Mouse (Mus musculus) gastrocnemius, postnatal 14 days (tissue): ENCODE results near the gene Gm36210. TPM values are rescaled to one million over a fixed set of nuclear protein-coding genes. Genes with fewer than 3 reads are reported as not detected.

ENCODE experiments used
- DNase-seq: peaks from one replicate; pipeline ENCODE4 v3.0.0; 2021; ENCODE audit warnings: mixed read lengths
- intact Hi-C: fragments of 180-260 bp; cut with DNase I; formaldehyde crosslinking; loops from one replicate; pipeline ENCODE4 v1.15.1; 2025; ENCODE audit warnings: low total_unique reads
- total RNA-seq, 2 experiments: library from RNA; stranded (reverse); gene quantifications; 2 replicates each; pipeline ENCODE4 v1.2.3; 2021

The Gm36210 gene
- total RNA-seq, 2 experiments from 2014 or later, result not detected

- no peak for DNase-seq
- intact Hi-C loops, result no loop called here
These were observed 18.2 kb upstream of the Gm36210 start for GRCm38 (mm10) chr7:4924483-4924882.

DNA sequence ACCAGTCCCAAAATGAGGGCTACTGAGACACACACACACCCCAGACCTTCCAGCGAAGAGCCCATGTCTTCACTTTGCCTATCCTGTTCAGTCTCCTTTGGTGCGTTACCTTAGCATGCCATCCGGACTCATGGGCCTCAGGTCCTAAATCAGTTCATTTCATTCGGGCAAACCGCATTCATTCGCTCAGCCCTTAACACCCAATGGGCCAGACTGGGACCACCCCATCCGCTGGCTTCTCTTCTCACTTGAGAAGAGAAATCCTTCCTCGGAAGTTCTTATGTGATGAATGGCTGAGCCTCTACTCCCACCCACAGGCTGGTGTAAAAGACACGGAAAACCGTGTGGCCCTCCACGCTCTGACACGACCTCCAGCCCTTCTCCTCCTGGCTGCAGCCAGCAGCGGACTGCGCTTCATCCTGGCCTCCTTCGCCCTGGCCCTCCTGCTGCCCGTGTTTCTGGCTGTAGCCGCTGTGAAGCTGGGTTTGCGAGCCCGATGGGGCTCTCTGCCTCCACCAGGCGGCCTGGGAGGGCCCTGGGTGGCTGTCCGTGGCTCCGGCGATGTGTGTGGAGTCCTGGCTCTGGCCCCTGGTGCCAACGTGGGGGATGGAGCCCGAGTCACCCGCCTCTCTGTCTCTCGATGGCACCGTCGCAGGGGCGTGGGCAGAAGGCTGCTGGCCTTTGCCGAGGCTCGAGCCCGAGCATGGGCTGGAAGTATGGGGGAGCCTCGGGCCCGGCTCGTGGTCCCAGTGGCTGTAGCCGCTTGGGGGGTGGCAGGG, 17.5 kb upstream of the Gm36210 start:
- peak; percentile 78 for DNase-seq
- intact Hi-C loops, result no loop called here

DNA sequence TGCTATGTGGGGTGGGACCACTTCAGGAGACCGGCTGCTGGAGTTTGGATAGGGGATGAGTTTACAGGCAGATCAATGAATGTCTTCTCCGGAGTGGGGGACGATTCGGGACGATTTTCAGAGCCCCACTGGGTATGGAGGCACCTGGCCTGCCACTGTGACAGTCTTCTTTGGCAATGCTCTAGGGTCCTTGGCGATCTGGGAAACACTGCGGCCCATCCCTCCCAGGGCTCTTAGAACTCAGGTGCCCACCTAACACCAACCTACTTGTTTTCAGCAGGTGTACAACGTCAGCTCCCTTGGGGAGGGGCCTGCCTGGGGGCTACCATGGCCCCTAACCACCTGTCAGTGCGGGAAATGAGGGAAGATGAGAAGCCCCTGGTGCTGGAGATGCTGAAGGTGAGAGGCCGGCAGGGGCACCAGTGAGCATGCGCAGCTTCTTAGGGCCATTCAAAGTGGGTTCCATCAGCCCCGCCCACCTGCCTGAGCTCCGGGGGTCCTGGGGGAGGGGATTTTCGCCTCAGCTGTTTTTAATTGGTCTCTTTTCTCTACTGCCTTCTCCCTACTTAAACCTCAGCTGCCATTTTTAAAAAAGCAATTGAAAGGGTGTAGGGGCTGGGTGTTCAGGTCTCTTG, 16.7 kb upstream of the Gm36210 start:
- no peak for DNase-seq
- intact Hi-C loops, result no loop called here

DNA sequence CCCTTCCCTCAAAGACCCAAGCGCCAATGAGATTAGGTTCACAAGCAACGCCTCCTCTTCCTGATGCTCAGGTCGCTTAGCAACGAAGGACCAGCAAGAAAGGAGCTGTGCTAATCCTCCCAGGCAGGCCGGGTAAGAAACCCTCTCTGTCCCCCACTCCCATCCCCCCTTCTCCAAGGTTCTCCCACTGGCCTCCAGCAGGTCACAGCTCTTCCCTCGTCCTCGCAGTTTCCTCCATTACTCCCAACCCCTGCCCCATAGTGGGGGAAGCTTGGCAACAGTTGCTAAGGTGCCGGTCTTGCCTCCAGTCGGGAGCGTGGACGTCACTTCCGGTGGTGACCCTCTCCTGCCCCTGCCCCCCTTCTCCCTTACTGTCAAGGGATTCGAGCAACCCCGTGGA, 16.2 kb upstream of the Gm36210 start:
- DNase-seq, result peak; percentile 72
- intact Hi-C loops, result no loop called here

DNA sequence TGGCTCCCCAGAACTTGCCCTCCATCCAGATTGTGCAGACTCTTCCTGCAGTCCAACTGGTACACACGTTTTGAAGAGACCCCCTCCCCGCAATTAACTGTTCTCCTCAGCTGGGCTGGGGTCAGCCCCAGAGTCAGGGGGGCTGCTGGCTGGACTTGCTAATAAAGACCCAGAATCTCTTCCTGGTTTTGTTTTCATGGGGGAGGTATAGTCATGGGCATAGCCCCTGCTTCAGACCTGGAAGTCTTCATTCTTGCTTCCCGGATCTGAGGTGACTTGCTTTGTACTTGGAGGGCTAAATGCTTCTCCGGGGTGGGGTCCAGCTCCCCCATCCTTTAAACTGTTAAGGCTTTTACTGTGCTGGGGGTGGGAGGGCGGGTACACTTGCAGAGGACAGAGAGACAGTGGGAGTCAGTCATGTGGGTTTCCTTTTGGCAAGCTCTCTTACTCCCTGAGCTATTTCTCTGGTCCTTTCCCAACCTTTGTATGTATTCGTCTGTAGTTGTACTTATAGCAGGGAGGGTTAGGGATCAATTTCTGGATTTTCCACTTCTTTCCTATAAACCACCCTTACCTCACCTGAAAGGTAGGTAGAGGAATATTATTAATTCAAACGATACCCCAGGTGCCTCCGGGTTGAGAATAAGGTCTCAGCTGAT, 15.6 kb upstream of the Gm36210 start, which contains the start of gene Nat14:
Gene Nat14 (plus strand): TSS at position 205 of the 659 bp plus-strand sequence.
- DNase-seq, result no peak
- intact Hi-C loops, result no loop called here

GRCm38 (mm10) chr7:4920976-4921823, 14.9 kb upstream of the Gm36210 start:
- no peak for DNase-seq
- intact Hi-C loops, result no loop called here

GRCm38 (mm10) chr7:4920496-4920895, 14.2 kb upstream of the Gm36210 start:
- DNase-seq, result no peak
- intact Hi-C loops, result no loop called here

DNA sequence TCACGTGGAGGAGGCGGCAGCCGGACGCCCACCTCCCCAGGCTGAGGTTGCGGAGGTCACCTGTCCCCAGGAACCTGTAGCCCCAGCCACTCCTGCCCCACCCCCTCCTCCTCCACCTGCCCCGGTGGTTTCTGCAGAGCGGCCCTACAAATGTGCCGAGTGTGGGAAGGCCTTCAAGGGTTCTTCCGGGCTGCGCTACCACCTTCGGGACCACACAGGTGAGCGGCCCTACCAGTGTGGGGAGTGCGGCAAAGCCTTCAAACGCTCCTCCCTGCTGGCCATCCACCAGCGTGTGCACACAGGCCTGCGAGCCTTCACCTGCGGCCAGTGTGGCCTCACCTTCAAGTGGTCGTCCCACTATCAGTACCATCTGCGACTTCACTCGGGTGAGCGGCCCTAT, 13.7 kb upstream of the Gm36210 start:
- no peak for DNase-seq
- intact Hi-C loops, result no loop called here

DNA sequence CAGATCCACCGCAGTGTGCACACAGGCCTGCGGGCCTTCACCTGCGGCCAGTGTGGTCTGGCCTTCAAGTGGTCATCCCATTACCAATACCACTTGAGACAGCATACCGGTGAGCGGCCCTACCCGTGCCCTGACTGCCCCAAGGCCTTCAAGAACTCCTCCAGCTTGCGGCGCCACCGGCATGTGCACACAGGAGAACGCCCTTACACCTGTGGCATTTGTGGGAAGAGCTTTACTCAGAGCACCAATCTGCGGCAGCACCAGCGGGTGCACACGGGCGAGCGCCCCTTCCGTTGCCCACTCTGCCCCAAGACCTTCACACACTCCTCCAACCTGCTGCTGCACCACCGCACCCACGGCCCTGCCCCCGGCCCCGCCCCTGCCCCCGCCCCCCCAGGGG, 12.8 kb upstream of the Gm36210 start:
- no peak for DNase-seq
- intact Hi-C loops, result no loop called here

DNA sequence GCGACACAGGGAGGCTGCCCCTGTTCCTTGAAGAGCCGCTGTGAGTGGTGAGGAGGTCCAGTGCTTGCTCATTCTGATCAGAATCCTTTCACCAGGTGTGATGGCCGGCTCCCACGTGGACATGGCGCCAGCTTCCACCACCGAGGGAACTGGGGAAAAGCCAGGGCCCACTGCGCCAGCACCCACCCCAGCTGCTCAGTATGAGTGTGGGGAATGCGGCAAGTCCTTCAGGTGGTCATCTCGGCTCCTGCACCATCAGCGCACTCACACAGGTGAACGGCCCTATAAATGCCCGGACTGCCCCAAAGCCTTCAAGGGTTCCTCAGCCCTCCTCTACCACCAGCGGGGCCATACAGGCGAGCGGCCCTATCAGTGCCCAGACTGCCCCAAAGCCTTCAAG, 12.4 kb upstream of the Gm36210 start:
- intact Hi-C loops, result no loop called here
- no peak for DNase-seq

DNA sequence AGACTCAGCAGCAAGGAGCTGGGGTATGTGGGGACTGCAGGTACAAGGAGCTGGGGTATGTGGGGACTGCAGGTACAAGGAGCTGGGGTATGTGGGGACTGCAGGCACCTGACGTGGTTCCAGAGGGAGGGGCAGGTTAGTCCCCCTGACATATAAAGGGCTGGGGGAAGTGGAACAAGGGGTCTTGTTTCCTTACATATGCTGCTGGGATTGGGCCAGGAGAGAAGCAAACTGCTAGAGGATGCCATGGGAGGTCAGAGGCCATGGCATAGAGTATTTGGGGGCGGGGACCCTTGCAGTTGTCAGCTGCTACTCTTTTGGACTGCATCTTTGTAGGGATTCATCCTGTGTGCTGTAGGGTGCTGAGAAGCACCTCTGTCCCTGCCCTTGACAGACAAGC, 11.2 kb upstream of the Gm36210 start:
- intact Hi-C loops, result no loop called here
- DNase-seq, result no peak

GRCm38 (mm10) chr7:4915669-4916416, 9.5 kb upstream of the Gm36210 start:
- intact Hi-C loops, result no loop called here
- no peak for DNase-seq

DNA sequence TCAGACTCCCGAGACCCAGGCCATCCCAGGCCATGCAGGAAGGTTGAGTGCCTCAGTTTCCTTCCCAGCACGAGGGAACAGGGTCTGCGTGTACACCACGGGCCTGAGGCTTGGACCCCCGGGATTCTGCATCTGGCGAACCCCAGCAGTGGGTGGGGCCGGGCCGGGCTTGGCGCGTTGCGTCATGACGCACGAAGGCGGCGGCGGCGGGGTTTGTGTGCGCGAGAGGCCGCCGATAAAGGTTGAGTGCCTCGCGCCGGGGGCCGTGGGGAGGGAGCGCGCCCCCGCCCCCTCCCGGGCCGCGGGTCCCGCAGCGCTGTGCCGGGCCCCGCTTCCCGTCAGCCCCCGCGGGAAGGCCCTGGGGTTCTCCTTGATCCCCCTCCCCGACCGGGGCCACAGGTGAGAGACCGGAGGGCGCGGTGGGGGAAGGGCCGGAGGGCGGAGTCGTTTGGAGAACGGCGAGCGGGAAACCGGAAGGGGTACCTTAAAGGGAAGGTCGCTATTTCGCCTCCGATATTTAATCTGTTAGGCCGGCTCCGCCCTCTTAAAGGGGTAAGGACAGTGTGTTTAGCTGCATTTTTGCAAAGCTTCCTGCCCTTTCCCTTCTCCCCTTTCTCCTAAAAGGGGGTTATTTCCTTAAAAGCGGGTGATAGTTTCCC, 8.8 kb upstream of the Gm36210 start, which contains the start of gene Zfp628:
Gene Zfp628 (plus strand): TSS at position 211 of the 659 bp plus-strand sequence.
- intact Hi-C loops, result no loop called here
- DNase-seq, result peak; percentile 93

DNA sequence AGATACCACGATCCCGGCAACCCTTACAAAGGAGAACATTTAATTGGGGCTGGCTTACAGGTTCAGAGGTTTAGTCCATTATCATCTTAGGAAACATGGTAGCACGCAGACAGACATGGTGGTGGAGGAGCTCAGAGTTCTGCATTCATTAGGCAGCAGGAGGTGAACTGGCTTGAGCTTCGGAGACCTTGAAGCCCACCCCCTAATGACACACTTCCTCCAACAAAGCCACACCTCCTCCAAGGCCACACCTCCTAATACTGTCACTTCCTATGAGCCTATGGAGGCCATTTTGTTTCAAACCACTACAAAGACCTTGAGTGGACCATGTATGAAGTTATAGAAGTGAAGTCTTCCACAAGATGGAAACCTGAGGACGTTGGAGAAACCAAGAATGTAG, 5.9 kb upstream of the Gm36210 start:
- DNase-seq, result no peak

DNA sequence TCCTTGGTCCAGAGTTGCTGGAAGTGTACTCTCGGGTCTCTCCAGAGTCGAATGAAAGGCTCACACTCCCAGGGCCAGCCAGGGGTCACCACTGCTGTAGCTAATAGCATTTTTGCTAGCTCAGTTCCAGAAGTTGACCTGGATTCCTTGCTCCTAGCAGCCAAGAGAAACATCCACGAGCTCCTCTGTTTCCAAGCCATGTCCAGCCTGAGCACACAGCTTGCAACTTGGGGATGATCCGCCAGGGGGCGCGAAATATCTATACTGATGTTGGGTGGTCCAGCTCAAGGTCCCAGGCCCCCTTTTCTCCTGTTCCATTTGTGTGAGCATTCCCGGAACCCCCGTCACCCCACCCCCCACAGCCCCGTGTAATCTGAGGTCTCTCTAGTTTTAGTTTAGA, 5.2 kb upstream of the Gm36210 start:
- intact Hi-C loops, result no loop called here
- DNase-seq, result peak; percentile 73

More for the DNA sequence above, 5.9 kb upstream of the Gm36210 start:
- intact Hi-C loops, result no loop called here

GRCm38 (mm10) chr7:4902404-4902803, 3.9 kb downstream of the Gm36210 start:
- intact Hi-C loops, result no loop called here

GRCm38 (mm10) chr7:4901171-4901570, 5.1 kb downstream of the Gm36210 start:
- no peak for DNase-seq
- intact Hi-C loops, result no loop called here

More at GRCm38 (mm10) chr7:4902404-4902803, 3.9 kb downstream of the Gm36210 start:
- no peak for DNase-seq

- intact Hi-C loops, result no loop called here
- no peak for DNase-seq
These were observed 5.8 kb downstream of the Gm36210 start for GRCm38 (mm10) chr7:4900523-4900851.
